Mouse (Mus musculus) C2C12 (cell line): ENCODE data around the gene Aqp1. TPM values are rescaled to one million over a fixed set of nuclear protein-coding genes. Genes with fewer than 3 reads are reported as not detected.

ENCODE experiments used
- H3K27me3 ChIP-seq: one replicate; pipeline ENCODE4 v1.6.1; 2011; ENCODE audit not compliant: control insufficient read depth, insufficient read depth, insufficient read length
- H3K36me3 ChIP-seq: one replicate; pipeline ENCODE4 v1.6.1; 2011; ENCODE audit not compliant: control insufficient read depth, insufficient read depth
- H3K4me3 ChIP-seq: one replicate; pipeline ENCODE4 v1.5.1; 2011; ENCODE audit warnings: mild to moderate bottlenecking, control low read depth; ENCODE audit not compliant: poor library complexity, insufficient read depth, severe bottlenecking
- H3K79me2 ChIP-seq: one replicate; pipeline ENCODE4 v1.6.1; 2011; ENCODE audit not compliant: control insufficient read depth, insufficient read depth
- H3K79me3 ChIP-seq: one replicate; pipeline ENCODE4 v1.6.1; 2011; ENCODE audit warnings: low read depth, control low read depth
- H3ac ChIP-seq: one replicate; pipeline ENCODE3; 2011; ENCODE audit warnings: low read depth; ENCODE audit not compliant: control insufficient read depth, insufficient read length
- CEBPB ChIP-seq: IDR thresholded peaks from one replicate; pipeline ENCODE4 v1.6.1; 2011; ENCODE audit warnings: low read depth, mild to moderate bottlenecking, control low read depth, moderate library complexity
- CTCF ChIP-seq: IDR thresholded peaks from one replicate; pipeline ENCODE4 v1.5.1; 2011; ENCODE audit not compliant: control insufficient read depth, insufficient read depth, insufficient read length
- FOSL1 ChIP-seq: IDR thresholded peaks from one replicate; pipeline ENCODE4 v1.8.0; 2011; ENCODE audit warnings: mild to moderate bottlenecking, low read length; ENCODE audit not compliant: poor library complexity, insufficient read depth, severe bottlenecking
- MAX ChIP-seq: IDR thresholded peaks from one replicate; pipeline ENCODE4 v1.6.1; 2011; ENCODE audit warnings: mild to moderate bottlenecking, control low read depth
- MYOD1 ChIP-seq: IDR thresholded peaks from one replicate; pipeline ENCODE4 v1.6.1; 2011; ENCODE audit warnings: low read depth; ENCODE audit not compliant: control insufficient read depth, insufficient read length
- MYOG ChIP-seq: IDR thresholded peaks from one replicate; pipeline ENCODE4 v1.6.1; 2011; ENCODE audit not compliant: control insufficient read depth, insufficient read length; ENCODE audit errors: extremely low read depth
- USF1 ChIP-seq: IDR thresholded peaks from one replicate; pipeline ENCODE4 v1.6.1; 2011; ENCODE audit warnings: low read depth, mild to moderate bottlenecking, control low read depth, moderate library complexity
- polyA plus RNA-seq: library from polyadenylated mRNA; unstranded; fragments of >200 nt; fragmentation: generic; extraction: Trizol; gene quantifications from one replicate; pipeline ENCODE4 v1.2.1, GENCODE M21; 2012; ENCODE audit warnings: missing spikeins

The Aqp1 gene
- polyA plus RNA-seq, 1 experiment: 206 TPM

DNA sequence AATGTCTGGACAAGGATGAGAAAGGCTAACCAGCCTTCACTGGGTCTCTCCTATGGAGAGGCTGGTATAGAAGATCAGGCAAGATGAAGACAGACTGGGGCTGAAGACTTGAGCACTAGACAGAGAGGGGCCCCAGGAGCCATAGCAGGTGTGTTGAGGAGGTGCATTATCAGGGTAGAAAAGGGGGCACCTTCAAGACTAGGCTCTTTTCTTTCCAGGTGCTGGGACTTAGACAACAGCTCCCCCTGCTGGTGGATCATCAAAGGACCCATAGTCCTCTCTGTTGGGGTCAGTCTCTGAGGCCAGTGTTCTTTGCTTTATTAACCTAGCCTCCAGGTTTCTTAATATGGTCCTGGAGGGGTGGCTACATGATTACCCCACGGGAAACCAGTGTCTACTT lies 47.7 kb downstream of the Aqp1 start:
- peaks cover 6% of the 10 kb centered on the region for H3K27me3 ChIP-seq
- no peak overlapping the region for H3ac ChIP-seq
- no peaks in the 10 kb centered on the region for H3K79me3 ChIP-seq
- no peak overlapping the region for H3K4me3 ChIP-seq
- H3K79me2 ChIP-seq: no peaks in the 10 kb centered on the region
- no peak for TF ChIP-seq MYOG
- peak; percentile 37 for TF ChIP-seq CTCF
- H3K36me3 ChIP-seq: no peaks in the 10 kb centered on the region

DNA sequence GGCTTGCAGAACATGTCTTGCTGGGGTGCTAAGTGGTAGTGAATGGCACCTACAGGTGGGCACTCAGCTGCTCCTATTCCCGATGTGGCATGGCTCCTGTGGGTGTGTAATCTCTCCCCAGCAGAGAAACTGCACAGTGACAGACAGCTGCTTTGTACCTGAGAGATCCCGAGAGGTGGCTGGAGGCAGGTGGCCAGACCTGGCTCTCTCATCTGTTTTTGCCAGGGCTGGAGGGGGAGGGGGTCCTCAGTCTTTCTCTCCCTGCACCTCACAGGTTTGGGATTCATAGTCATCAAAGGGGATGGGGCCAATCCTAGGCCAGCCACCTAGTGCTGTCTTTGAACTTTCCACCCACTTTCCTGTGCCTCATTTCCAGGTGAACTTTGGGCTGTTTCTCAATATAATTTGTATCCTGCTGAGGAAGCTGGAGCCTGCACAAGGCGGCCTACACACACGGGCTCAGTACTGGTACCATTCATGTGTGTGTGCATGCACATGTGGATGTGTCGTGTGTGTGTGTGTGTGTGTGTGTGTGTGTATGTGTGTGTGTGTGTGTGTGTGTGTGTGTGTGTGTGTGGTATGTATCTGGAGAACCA lies 48.2 kb downstream of the Aqp1 start:
- TF ChIP-seq CTCF: no peak
- no peak for TF ChIP-seq USF1
- TF ChIP-seq MYOD1: no peak
- no peak for TF ChIP-seq CEBPB
- TF ChIP-seq MYOG: no peak
- no peak for TF ChIP-seq MAX
- Histone ChIP-seq H3ac (no peak overlapping the region), H3K36me3 (no peaks in the 10 kb centered on the region), H3K79me2 (no peaks in the 10 kb centered on the region), H3K4me3 (no peak overlapping the region), H3K27me3 (peaks cover 12% of the 10 kb centered on the region), H3K79me3 (no peaks in the 10 kb centered on the region)

DNA sequence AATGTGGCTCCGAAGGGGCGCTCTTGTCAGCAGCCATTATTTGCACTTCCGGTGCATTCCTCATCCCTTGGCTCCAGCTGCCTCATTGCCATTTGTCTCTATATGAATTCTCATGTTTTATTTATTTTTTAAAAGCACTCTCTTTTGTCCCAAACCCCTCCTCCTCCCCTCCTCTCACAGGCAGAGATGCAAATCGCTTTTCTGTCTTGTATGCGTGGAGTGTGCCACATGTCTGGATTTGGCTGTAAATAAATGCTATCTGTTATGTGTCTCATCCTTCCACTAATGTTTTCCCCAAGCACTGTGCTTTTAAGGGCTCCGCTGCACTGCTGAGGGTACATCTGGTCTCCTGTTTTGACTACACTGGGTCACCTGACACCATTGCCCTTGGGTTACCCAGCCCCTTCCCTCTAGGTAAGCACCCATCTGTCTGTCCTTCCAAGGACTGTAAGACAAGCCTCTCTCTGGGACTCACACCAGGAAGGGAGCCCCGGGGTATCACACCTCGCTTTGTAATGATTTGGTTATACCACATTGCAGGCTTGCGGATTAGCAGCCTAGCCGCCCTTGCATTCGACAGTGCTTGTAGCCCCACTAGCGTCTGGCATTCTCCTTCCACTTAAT lies 52.4 kb downstream of the Aqp1 start:
- H3ac ChIP-seq: no peak overlapping the region
- no peaks in the 10 kb centered on the region for H3K79me3 ChIP-seq
- no peak overlapping the region for H3K4me3 ChIP-seq
- no peaks in the 10 kb centered on the region for H3K36me3 ChIP-seq
- H3K79me2 ChIP-seq: no peaks in the 10 kb centered on the region
- H3K27me3 ChIP-seq: peaks cover 17% of the 10 kb centered on the region
- TF ChIP-seq USF1 (no peak), FOSL1 (no peak), CEBPB (no peak), MAX (no peak), CTCF (no peak), MYOG (no peak), MYOD1 (no peak)

DNA sequence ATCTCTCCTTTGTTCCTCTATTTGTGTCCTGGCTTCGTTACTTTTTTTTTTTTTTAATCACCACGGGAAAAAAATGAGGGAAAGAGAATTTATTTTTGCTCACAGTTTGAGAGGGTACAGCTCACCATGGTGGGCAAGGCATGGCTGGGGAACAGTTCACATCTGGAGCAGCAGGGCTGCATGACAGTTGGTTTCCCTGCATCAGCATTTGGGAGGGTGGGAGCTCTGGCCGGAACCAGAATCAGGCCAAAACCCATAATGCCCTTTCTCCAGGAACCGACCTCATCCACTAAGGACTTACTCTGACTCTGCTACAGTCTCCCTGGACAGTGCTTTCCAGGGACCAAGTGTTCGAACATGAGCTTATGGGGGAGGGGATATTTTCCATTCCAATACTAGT lies 53.1 kb downstream of the Aqp1 start:
- H3ac ChIP-seq: no peak overlapping the region
- H3K36me3 ChIP-seq: no peaks in the 10 kb centered on the region
- H3K79me3 ChIP-seq: no peaks in the 10 kb centered on the region
- no peaks in the 10 kb centered on the region for H3K79me2 ChIP-seq
- TF ChIP-seq CTCF: no peak
- TF ChIP-seq MYOG: no peak
- no peak for TF ChIP-seq USF1
- peaks cover 17% of the 10 kb centered on the region for H3K27me3 ChIP-seq
- no peak overlapping the region for H3K4me3 ChIP-seq

DNA sequence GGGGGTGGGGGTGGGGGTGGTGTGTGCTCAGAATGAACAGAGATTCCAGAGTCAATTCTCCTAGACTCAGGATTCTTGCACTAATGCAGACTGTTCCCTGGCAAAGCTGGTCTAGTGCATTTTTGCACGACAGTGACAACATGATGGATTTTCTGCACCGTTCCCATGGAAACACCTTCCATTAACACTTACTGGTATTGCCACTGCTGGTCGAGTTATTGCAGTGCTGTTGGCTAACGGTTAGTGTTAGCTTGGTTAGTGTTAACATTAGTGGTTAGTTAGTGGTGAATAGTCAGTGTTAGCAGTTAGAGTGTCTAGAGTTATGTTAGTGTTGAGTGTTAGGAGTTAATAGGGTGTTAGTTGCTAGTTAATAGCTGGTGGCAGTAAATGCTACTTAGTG lies 55.6 kb downstream of the Aqp1 start:
- Histone ChIP-seq H3K79me3 (no peaks in the 10 kb centered on the region), H3ac (no peak overlapping the region), H3K79me2 (no peaks in the 10 kb centered on the region), H3K4me3 (no peak overlapping the region), H3K27me3 (peaks cover 13% of the 10 kb centered on the region), H3K36me3 (no peaks in the 10 kb centered on the region)
- TF ChIP-seq MAX: no peak
- no peak for TF ChIP-seq FOSL1
- no peak for TF ChIP-seq MYOG
- no peak for TF ChIP-seq CTCF
- TF ChIP-seq USF1: no peak
- TF ChIP-seq CEBPB: no peak
- TF ChIP-seq MYOD1: no peak

DNA sequence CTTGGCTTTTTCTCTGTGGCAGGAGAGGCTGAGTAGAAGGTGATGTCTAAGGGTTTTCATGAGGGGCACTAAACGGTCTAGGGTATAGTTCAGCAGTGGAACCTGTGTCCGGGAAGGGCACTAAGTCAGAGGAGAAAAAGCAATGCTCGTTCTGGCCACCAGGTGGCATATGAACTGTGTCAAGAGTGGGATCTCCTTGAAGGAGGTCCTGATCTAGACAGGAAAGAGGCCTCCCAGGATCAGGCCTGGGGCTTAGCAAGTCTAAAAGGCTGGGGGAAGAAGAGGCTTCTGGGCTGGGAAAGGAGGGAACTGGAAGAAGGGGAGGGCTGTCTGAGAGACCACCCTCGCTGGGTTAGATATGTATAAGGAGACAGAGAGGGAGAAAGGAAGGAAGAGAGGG lies 56.2 kb downstream of the Aqp1 start:
- no peaks in the 10 kb centered on the region for H3K36me3 ChIP-seq
- H3K4me3 ChIP-seq: no peak overlapping the region
- H3K79me2 ChIP-seq: no peaks in the 10 kb centered on the region
- no peaks in the 10 kb centered on the region for H3K79me3 ChIP-seq
- TF ChIP-seq CTCF: peak; percentile 35
- TF ChIP-seq MAX: no peak
- TF ChIP-seq MYOG: no peak
- TF ChIP-seq CEBPB: no peak
- no peak overlapping the region for H3ac ChIP-seq
- peaks cover 13% of the 10 kb centered on the region for H3K27me3 ChIP-seq
